Mouse (Mus musculus): ENCODE measurements around the gene Eva1b. TPM values are rescaled to one million over a fixed set of nuclear protein-coding genes. Genes with fewer than 3 reads are reported as not detected.

The Eva1b gene
- polyA plus RNA-seq, 2 experiments = 11.9 to 12.0 TPM

GRCm38 (mm10) chr4:126130502-126130901 is 17.0 kb upstream of the Eva1b start:
- DNase-seq (ENCODE audit: low read depth in 3 of 3, low spot score in 3 of 3) (no peak), ATAC-seq (ENCODE audit: insufficient read depth) (no peak)
- Histone ChIP-seq H3K27ac (no peak overlapping the region), H3K9ac (replicated peaks) (no peak overlapping the region), H3K9me3 (ENCODE audit: control insufficient read depth, low read length) (no peaks in the 10 kb centered on the region), H3K4me2 (ENCODE audit: low read depth) (no peak overlapping the region), H3K36me3 (replicated peaks; ENCODE audit: control insufficient read depth, insufficient read depth, low read depth) (peaks cover 7% of the 10 kb centered on the region), H3K4me1 (replicated peaks; ENCODE audit: control insufficient read depth in 2 of 2, insufficient read depth in 2 of 2, low read length in 1 of 2) (peaks cover 0 to 7% of the 10 kb centered on the region in 2 experiments; a peak in 2 of 4 replicates), H3K4me3 (ENCODE audit: insufficient read depth in 1 of 2, low read depth in 2 of 2, low read length in 2 of 2) (no peak overlapping the region), H3K27me3 (ENCODE audit: control insufficient read depth, insufficient read depth, low read length) (no peaks in the 10 kb centered on the region)
- TF ChIP-seq EP300 (IDR thresholded peaks at IDR 0.05; ENCODE audit: low read depth) = no peak
- no peak for TF ChIP-seq CTCF (IDR thresholded peaks at IDR 0.05; ENCODE audit: low read depth)
- WGBS (ENCODE audit: insufficient replicate concordance) = 76% methylated on average over 11 of the region's 11 CpGs

GRCm38 (mm10) chr4:126131290-126132121 is 16.0 kb upstream of the Eva1b start:
- DNase-seq (ENCODE audit: low read depth in 3 of 3, low spot score in 3 of 3) = no peak
- Histone ChIP-seq H3K4me1 (replicated peaks; ENCODE audit: control insufficient read depth in 2 of 2, insufficient read depth in 2 of 2, low read length in 1 of 2) (peaks cover 0 to 7% of the 10 kb centered on the region in 2 experiments; a peak in 2 of 4 replicates), H3K4me2 (ENCODE audit: low read depth) (no peak overlapping the region), H3K4me3 (ENCODE audit: insufficient read depth in 1 of 2, low read depth in 2 of 2, low read length in 2 of 2) (no peak overlapping the region), H3K27me3 (ENCODE audit: control insufficient read depth, insufficient read depth, low read length) (no peaks in the 10 kb centered on the region), H3K27ac (no peak overlapping the region), H3K9me3 (ENCODE audit: control insufficient read depth, low read length) (no peaks in the 10 kb centered on the region), H3K9ac (replicated peaks) (no peak overlapping the region), H3K36me3 (replicated peaks; ENCODE audit: control insufficient read depth, insufficient read depth, low read depth) (peaks cover 7% of the 10 kb centered on the region)
- no peak for ATAC-seq (ENCODE audit: insufficient read depth)
- TF ChIP-seq CTCF (IDR thresholded peaks at IDR 0.05; ENCODE audit: low read depth) = no peak
- TF ChIP-seq EP300 (IDR thresholded peaks at IDR 0.05; ENCODE audit: low read depth) = no peak
- WGBS (ENCODE audit: insufficient replicate concordance) = 59% methylated on average over 10 of the region's 10 CpGs

GRCm38 (mm10) chr4:126132636-126133264 is 14.8 kb upstream of the Eva1b start:
- no peak for TF ChIP-seq EP300 (IDR thresholded peaks at IDR 0.05; ENCODE audit: low read depth)
- no peak for TF ChIP-seq CTCF (IDR thresholded peaks at IDR 0.05; ENCODE audit: low read depth)
- DNase-seq (ENCODE audit: low read depth in 3 of 3, low spot score in 3 of 3) (no peak), ATAC-seq (ENCODE audit: insufficient read depth) (no peak)
- Histone ChIP-seq H3K27me3 (ENCODE audit: control insufficient read depth, insufficient read depth, low read length) (no peaks in the 10 kb centered on the region), H3K4me1 (replicated peaks; ENCODE audit: control insufficient read depth in 2 of 2, insufficient read depth in 2 of 2, low read length in 1 of 2) (peaks cover 0 to 7% of the 10 kb centered on the region in 2 experiments; a peak in 2 of 4 replicates), H3K9ac (replicated peaks) (no peak overlapping the region), H3K4me2 (ENCODE audit: low read depth) (no peak overlapping the region), H3K4me3 (ENCODE audit: insufficient read depth in 1 of 2, low read depth in 2 of 2, low read length in 2 of 2) (no peak overlapping the region), H3K9me3 (ENCODE audit: control insufficient read depth, low read length) (no peaks in the 10 kb centered on the region), H3K27ac (no peak overlapping the region), H3K36me3 (replicated peaks; ENCODE audit: control insufficient read depth, insufficient read depth, low read depth) (peaks cover 7% of the 10 kb centered on the region)
- 71% methylated on average over 6 of the region's 6 CpGs for WGBS (ENCODE audit: insufficient replicate concordance)

- ATAC-seq (ENCODE audit: insufficient read depth) (no peak), DNase-seq (ENCODE audit: low read depth in 3 of 3, low spot score in 3 of 3) (no peak)
- Histone ChIP-seq H3K36me3 (replicated peaks; ENCODE audit: control insufficient read depth, insufficient read depth, low read depth) (peaks cover 3% of the 10 kb centered on the region), H3K9me3 (ENCODE audit: control insufficient read depth, low read length) (no peaks in the 10 kb centered on the region), H3K4me2 (ENCODE audit: low read depth) (no peak overlapping the region), H3K27ac (no peak overlapping the region), H3K27me3 (ENCODE audit: control insufficient read depth, insufficient read depth, low read length) (no peaks in the 10 kb centered on the region), H3K4me3 (ENCODE audit: insufficient read depth in 1 of 2, low read depth in 2 of 2, low read length in 2 of 2) (no peak overlapping the region), H3K9ac (replicated peaks) (no peak overlapping the region), H3K4me1 (replicated peaks; ENCODE audit: control insufficient read depth in 2 of 2, insufficient read depth in 2 of 2, low read length in 1 of 2) (peaks cover 0 to 7% of the 10 kb centered on the region in 2 experiments; a peak in 2 of 4 replicates)
- 86% methylated on average over 4 of the region's 4 CpGs for WGBS (ENCODE audit: insufficient replicate concordance)
- TF ChIP-seq CTCF (IDR thresholded peaks at IDR 0.05; ENCODE audit: low read depth) = no peak
- TF ChIP-seq EP300 (IDR thresholded peaks at IDR 0.05; ENCODE audit: low read depth) = no peak
These were observed 13.3 kb upstream of the Eva1b start for GRCm38 (mm10) chr4:126134236-126134635.

- no peak overlapping the region for H3K27ac ChIP-seq
- ATAC-seq (ENCODE audit: insufficient read depth) (no peak), DNase-seq (ENCODE audit: low read depth in 3 of 3, low spot score in 3 of 3) (no peak)
- no peaks in the 10 kb centered on the region for H3K27me3 ChIP-seq (ENCODE audit: control insufficient read depth, insufficient read depth, low read length)
- H3K4me1 ChIP-seq (replicated peaks; ENCODE audit: control insufficient read depth in 2 of 2, insufficient read depth in 2 of 2, low read length in 1 of 2) = peaks cover 0 to 7% of the 10 kb centered on the region in 2 experiments; a peak in 2 of 4 replicates
- no peaks in the 10 kb centered on the region; the same call in 1 of the 2 replicates for H3K36me3 ChIP-seq (replicated peaks; ENCODE audit: control insufficient read depth, insufficient read depth, low read depth)
- no peak for TF ChIP-seq EP300 (IDR thresholded peaks at IDR 0.05; ENCODE audit: low read depth)
- TF ChIP-seq CTCF (IDR thresholded peaks at IDR 0.05; ENCODE audit: low read depth) = no peak
- H3K9me3 ChIP-seq (ENCODE audit: control insufficient read depth, low read length) = no peaks in the 10 kb centered on the region
- no peak overlapping the region for H3K4me3 ChIP-seq (ENCODE audit: insufficient read depth in 1 of 2, low read depth in 2 of 2, low read length in 2 of 2)
- WGBS (ENCODE audit: insufficient replicate concordance) = 74% methylated on average over 4 of the region's 4 CpGs
- no peak overlapping the region for H3K9ac ChIP-seq (replicated peaks)
- H3K4me2 ChIP-seq (ENCODE audit: low read depth) = no peak overlapping the region
These were observed 12.9 kb upstream of the Eva1b start for GRCm38 (mm10) chr4:126134639-126135038.
